Mouse (Mus musculus): ENCODE data around the gene Amz2. TPM values are rescaled to one million over a fixed set of nuclear protein-coding genes. Genes with fewer than 3 reads are reported as not detected.

The Amz2 gene
- polyA plus RNA-seq, 1 experiment: 22.9 TPM

DNA sequence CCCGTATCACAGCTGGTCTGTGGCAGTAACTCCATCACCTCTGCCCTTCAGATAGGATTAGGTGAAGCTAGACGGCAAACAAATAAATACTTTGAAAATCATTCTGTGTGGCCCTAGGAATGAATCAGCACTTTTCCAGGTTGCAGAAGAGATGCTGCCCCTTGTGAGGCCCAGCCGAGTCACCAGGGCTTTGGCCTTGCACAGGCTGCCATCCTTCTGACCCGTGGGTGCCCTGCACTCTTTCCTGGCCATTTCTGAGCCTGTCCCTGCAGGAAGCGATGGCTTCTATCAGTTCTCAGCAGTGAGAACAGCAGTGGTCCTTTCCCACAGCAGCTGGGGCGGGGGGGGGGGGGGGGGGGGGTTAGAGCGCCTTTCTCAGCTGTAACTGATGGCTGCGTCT, 11.1 kb downstream of the Amz2 start:
- no peaks in the 10 kb centered on the region for H3K27me3 ChIP-seq (ENCODE audit: control insufficient read depth, insufficient read depth, insufficient read length)
- H3ac ChIP-seq (ENCODE audit: control insufficient read depth, insufficient read length, low read depth): no peak overlapping the region
- H3K36me3 ChIP-seq (ENCODE audit: control insufficient read depth, insufficient read depth): peaks cover 30% of the 10 kb centered on the region
- H3K4me3 ChIP-seq (ENCODE audit: insufficient read depth, poor library complexity, severe bottlenecking): no peak overlapping the region
- H3K79me2 ChIP-seq (ENCODE audit: control insufficient read depth, insufficient read depth): no peaks in the 10 kb centered on the region
- H3K79me3 ChIP-seq (ENCODE audit: low read depth): no peaks in the 10 kb centered on the region
- TF ChIP-seq CEBPB (IDR thresholded peaks at IDR 0.05; ENCODE audit: low read depth): no peak
- TF ChIP-seq USF1 (IDR thresholded peaks at IDR 0.05; ENCODE audit: low read depth): no peak
- no peak for TF ChIP-seq FOSL1 (IDR thresholded peaks at IDR 0.05; ENCODE audit: insufficient read depth, low read length, poor library complexity, severe bottlenecking)
- no peak for TF ChIP-seq MYOD1 (IDR thresholded peaks at IDR 0.05; ENCODE audit: control insufficient read depth, insufficient read length, low read depth)
- TF ChIP-seq CTCF (IDR thresholded peaks at IDR 0.05; ENCODE audit: control insufficient read depth, insufficient read depth, insufficient read length): no peak
- TF ChIP-seq MYOG (IDR thresholded peaks at IDR 0.05; ENCODE audit: control insufficient read depth, extremely low read depth, insufficient read length): no peak
- TF ChIP-seq MAX (IDR thresholded peaks at IDR 0.05): no peak

GRCm38 (mm10) chr11:109439209-109439608, 13.5 kb downstream of the Amz2 start:
- TF ChIP-seq MYOG (IDR thresholded peaks at IDR 0.05; ENCODE audit: control insufficient read depth, extremely low read depth, insufficient read length): no peak
- no peaks in the 10 kb centered on the region for H3K79me2 ChIP-seq (ENCODE audit: control insufficient read depth, insufficient read depth)
- no peak overlapping the region for H3ac ChIP-seq (ENCODE audit: control insufficient read depth, insufficient read length, low read depth)
- peaks cover 24% of the 10 kb centered on the region for H3K36me3 ChIP-seq (ENCODE audit: control insufficient read depth, insufficient read depth)
- no peaks in the 10 kb centered on the region for H3K79me3 ChIP-seq (ENCODE audit: low read depth)
- no peaks in the 10 kb centered on the region for H3K27me3 ChIP-seq (ENCODE audit: control insufficient read depth, insufficient read depth, insufficient read length)
- no peak overlapping the region for H3K4me3 ChIP-seq (ENCODE audit: insufficient read depth, poor library complexity, severe bottlenecking)

- TF ChIP-seq USF1 (IDR thresholded peaks at IDR 0.05; ENCODE audit: low read depth) (no peak), CTCF (IDR thresholded peaks at IDR 0.05; ENCODE audit: control insufficient read depth, insufficient read depth, insufficient read length) (no peak), CEBPB (IDR thresholded peaks at IDR 0.05; ENCODE audit: low read depth) (no peak), FOSL1 (IDR thresholded peaks at IDR 0.05; ENCODE audit: insufficient read depth, low read length, poor library complexity, severe bottlenecking) (no peak), MYOG (IDR thresholded peaks at IDR 0.05; ENCODE audit: control insufficient read depth, extremely low read depth, insufficient read length) (no peak), MYOD1 (IDR thresholded peaks at IDR 0.05; ENCODE audit: control insufficient read depth, insufficient read length, low read depth) (no peak), MAX (IDR thresholded peaks at IDR 0.05) (peak; percentile 87)
Observed at GRCm38 (mm10) chr11:109439829-109440340, 14.1 kb downstream of the Amz2 start.

GRCm38 (mm10) chr11:109440641-109441040, 14.9 kb downstream of the Amz2 start:
- Histone ChIP-seq H3K4me3 (ENCODE audit: insufficient read depth, poor library complexity, severe bottlenecking) (peak overlapping the region; percentile 44), H3K27me3 (ENCODE audit: control insufficient read depth, insufficient read depth, insufficient read length) (no peaks in the 10 kb centered on the region), H3K79me3 (ENCODE audit: low read depth) (no peaks in the 10 kb centered on the region), H3K79me2 (ENCODE audit: control insufficient read depth, insufficient read depth) (no peaks in the 10 kb centered on the region), H3K36me3 (ENCODE audit: control insufficient read depth, insufficient read depth) (peaks cover 11% of the 10 kb centered on the region), H3ac (ENCODE audit: control insufficient read depth, insufficient read length, low read depth) (peak overlapping the region; percentile 7)
- TF ChIP-seq MYOD1 (IDR thresholded peaks at IDR 0.05; ENCODE audit: control insufficient read depth, insufficient read length, low read depth) (no peak), MYOG (IDR thresholded peaks at IDR 0.05; ENCODE audit: control insufficient read depth, extremely low read depth, insufficient read length) (no peak), CEBPB (IDR thresholded peaks at IDR 0.05; ENCODE audit: low read depth) (no peak), USF1 (IDR thresholded peaks at IDR 0.05; ENCODE audit: low read depth) (no peak), FOSL1 (IDR thresholded peaks at IDR 0.05; ENCODE audit: insufficient read depth, low read length, poor library complexity, severe bottlenecking) (no peak), MAX (IDR thresholded peaks at IDR 0.05) (no peak), CTCF (IDR thresholded peaks at IDR 0.05; ENCODE audit: control insufficient read depth, insufficient read depth, insufficient read length) (no peak)

More at GRCm38 (mm10) chr11:109439829-109440340, 14.1 kb downstream of the Amz2 start:
- Histone ChIP-seq H3K4me3 (ENCODE audit: insufficient read depth, poor library complexity, severe bottlenecking) (peak overlapping the region; percentile 44), H3K27me3 (ENCODE audit: control insufficient read depth, insufficient read depth, insufficient read length) (no peaks in the 10 kb centered on the region), H3K36me3 (ENCODE audit: control insufficient read depth, insufficient read depth) (peaks cover 18% of the 10 kb centered on the region), H3K79me3 (ENCODE audit: low read depth) (no peaks in the 10 kb centered on the region), H3ac (ENCODE audit: control insufficient read depth, insufficient read length, low read depth) (peak overlapping the region; percentile 50), H3K79me2 (ENCODE audit: control insufficient read depth, insufficient read depth) (no peaks in the 10 kb centered on the region)

DNA sequence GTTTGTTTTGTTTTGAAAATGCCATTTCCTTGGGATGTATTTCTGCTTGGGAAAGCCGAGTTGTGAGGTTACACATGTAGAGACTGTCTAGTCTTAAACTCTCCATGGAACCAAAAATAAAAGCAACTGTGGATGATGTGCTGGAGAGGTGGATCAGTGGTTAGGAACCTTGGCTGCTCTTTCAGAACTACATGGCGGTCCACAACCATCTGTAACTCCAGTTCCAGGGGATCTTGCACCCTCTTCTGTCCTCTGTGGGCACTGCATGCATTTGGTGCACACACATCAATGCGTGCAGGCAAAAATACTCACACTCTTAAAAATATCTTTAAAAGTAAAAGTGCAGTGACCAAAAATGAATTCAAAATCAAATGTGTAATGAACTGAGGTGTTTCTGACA, 15.4 kb downstream of the Amz2 start:
- TF ChIP-seq CTCF (IDR thresholded peaks at IDR 0.05; ENCODE audit: control insufficient read depth, insufficient read depth, insufficient read length): peak; percentile 24
- TF ChIP-seq MYOG (IDR thresholded peaks at IDR 0.05; ENCODE audit: control insufficient read depth, extremely low read depth, insufficient read length): no peak
- TF ChIP-seq FOSL1 (IDR thresholded peaks at IDR 0.05; ENCODE audit: insufficient read depth, low read length, poor library complexity, severe bottlenecking): no peak

GRCm38 (mm10) chr11:109442166-109442730, 16.5 kb downstream of the Amz2 start:
- no peaks in the 10 kb centered on the region for H3K79me3 ChIP-seq (ENCODE audit: low read depth)
- no peaks in the 10 kb centered on the region for H3K27me3 ChIP-seq (ENCODE audit: control insufficient read depth, insufficient read depth, insufficient read length)
- no peaks in the 10 kb centered on the region for H3K79me2 ChIP-seq (ENCODE audit: control insufficient read depth, insufficient read depth)
- no peak overlapping the region for H3ac ChIP-seq (ENCODE audit: control insufficient read depth, insufficient read length, low read depth)
- H3K4me3 ChIP-seq (ENCODE audit: insufficient read depth, poor library complexity, severe bottlenecking): no peak overlapping the region
- H3K36me3 ChIP-seq (ENCODE audit: control insufficient read depth, insufficient read depth): peaks cover 6% of the 10 kb centered on the region
- TF ChIP-seq CEBPB (IDR thresholded peaks at IDR 0.05; ENCODE audit: low read depth) (no peak), MYOD1 (IDR thresholded peaks at IDR 0.05; ENCODE audit: control insufficient read depth, insufficient read length, low read depth) (peak; percentile 21)

More for the DNA sequence above, 15.4 kb downstream of the Amz2 start:
- no peaks in the 10 kb centered on the region for H3K27me3 ChIP-seq (ENCODE audit: control insufficient read depth, insufficient read depth, insufficient read length)
- no peak overlapping the region for H3ac ChIP-seq (ENCODE audit: control insufficient read depth, insufficient read length, low read depth)
- H3K36me3 ChIP-seq (ENCODE audit: control insufficient read depth, insufficient read depth): peaks cover 8% of the 10 kb centered on the region
- H3K4me3 ChIP-seq (ENCODE audit: insufficient read depth, poor library complexity, severe bottlenecking): no peak overlapping the region
- no peaks in the 10 kb centered on the region for H3K79me2 ChIP-seq (ENCODE audit: control insufficient read depth, insufficient read depth)
- no peaks in the 10 kb centered on the region for H3K79me3 ChIP-seq (ENCODE audit: low read depth)
